Mouse (Mus musculus): ENCODE measurements around the gene Plxdc1.

Plxdc1 gene

DNA sequence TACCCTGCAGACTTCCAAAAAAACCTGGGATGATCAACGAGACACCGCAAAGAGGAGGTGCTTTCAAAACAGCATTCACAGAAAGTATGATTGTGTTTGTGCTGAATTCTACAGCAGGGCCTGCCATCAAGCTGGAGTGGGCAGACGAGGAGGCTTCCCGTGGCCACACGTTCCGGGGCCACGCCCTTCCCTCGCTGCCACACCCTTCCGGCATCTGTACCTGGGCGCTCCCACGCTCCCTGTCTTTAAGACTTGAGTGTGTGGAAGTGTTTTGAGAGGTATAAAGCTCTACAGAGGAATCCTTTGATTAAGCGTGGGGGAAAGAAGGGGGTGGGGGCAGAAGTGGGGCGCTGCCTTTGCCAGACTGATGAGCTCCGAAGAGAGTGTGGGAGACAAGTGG lies 73.1 kb downstream of the Plxdc1 start:
- no peak for DNase-seq

DNA sequence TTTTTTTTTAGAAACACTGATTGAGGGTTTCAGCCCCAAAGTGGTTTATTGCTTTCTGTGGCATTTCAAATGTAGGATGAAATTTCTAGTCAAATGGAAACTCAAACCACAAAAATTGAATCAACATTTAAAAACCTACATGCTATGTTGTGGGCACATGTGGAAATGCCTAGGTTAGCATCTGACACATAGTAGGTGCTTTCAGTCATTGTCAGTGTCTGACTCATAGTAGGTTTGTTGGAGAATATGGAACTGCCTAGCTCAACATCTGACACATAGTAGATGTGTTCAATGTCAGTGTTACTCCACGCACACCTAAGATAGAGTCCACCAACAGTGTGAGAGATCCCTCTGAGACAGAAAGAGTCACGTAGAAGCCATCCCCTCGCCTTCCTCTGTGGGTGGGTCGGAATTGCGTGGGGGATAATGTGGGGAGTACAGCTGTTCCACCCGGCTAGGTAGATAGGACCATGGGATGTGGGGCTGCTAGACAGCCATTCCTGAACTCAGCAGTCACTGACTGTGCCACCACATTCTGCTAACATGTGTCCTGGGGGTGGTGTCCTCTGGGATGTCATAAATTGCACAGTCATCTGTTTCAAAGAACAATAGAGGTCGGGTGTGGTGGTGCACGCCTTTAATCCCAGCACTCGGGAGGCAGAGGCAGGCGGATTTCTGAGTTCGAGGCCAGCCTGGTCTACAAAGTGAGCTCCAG lies 77.5 kb downstream of the Plxdc1 start:
- DNase-seq, result no peak

DNA sequence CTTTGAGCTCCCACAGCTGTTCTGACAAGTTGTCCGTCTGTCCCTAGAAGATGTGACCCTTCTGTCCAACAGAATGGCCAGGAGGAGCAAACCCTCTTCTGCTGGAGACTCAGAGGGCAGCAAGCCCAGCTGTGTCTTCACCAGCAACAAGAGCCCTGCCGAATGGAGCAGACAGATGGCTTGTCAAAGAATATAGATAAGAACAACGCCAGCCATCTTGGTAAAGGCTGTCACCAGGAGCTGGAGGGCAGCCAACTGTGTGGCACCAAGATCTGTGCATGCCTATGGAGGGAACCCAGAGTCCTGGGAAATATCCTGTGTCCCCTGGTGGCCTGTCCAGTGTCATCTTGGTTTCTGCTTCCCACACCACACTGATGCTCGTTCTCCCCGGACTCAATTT lies 78.3 kb downstream of the Plxdc1 start:
- no peak for DNase-seq

DNA sequence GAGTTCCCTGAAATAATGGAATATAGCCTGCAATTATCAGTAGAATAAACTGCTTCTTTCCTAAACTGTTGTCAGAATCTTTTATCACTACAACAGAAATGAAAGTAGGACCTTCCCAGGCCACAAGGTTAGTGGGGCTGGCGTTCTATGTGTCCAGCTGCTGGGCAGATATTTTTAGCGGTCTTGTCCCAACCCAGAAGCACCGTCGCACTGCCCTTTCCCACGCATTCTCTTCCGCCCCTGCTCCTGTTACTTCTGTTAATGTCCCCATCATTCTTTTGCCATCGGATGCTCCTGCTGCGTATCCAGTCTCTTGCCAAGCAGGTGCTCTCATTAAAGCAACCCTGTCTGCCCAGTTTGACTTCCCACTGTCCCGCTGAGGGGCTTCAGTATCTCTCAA lies 79.3 kb downstream of the Plxdc1 start:
- no peak for DNase-seq

DNA sequence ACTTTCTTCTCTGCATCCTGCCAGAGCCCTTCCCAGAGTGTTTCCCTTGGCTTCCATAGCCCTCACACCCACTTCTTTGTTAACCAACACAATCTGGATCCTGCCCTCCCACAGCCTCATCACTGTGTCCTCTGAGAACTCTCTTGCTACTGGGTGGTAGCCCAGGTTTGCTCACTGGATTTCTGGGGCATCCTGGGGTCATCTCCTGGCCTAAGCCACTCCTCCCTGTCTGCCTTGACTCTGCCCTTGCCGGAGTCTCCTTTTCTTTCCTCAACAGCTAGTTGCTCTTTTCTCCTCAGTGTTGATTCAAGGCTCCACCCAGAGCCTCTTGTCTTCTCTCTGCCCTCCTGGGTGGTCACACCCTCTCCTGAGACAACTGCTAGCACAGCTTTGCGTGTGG lies 80.3 kb downstream of the Plxdc1 start:
- no peak for DNase-seq

DNA sequence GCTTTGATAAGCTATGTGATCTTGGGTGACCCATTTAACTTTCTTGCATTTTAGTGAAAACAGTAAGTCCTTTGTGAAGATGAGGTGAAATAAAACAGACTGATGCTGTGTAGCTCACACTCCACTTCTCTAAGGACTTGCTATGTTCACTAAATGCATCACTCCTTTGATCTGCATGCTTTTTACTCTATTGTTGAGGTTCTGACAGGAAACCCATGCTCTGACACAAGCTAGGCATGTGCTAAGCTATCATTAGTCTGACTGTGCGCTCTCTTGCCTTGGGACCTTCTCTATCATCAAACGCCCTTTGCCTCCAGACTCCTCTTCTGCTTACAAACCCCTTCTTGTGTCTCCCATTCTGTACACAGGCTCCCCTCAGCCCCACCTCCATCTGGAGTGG lies 80.7 kb downstream of the Plxdc1 start:
- DNase-seq, result no peak

DNA sequence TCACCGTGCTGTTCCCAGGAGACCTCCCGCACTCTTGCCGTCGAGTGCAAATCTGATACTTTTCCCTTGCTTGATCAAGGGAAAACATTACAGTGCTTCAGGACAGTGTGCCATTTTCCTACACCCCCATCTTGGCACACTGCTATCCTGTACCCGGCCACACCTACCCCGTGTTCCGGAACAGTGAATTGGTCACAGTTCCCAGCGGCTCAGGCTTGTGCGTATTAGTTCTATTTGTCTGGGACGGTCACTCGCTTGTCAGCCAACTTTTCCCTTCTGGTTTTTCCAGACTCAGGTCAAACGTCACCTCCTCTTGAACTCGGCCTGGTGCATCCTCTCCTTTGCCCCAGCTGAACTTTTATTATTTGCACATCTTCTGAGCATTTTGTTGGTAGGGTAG lies 81.4 kb downstream of the Plxdc1 start:
- DNase-seq, result no peak

DNA sequence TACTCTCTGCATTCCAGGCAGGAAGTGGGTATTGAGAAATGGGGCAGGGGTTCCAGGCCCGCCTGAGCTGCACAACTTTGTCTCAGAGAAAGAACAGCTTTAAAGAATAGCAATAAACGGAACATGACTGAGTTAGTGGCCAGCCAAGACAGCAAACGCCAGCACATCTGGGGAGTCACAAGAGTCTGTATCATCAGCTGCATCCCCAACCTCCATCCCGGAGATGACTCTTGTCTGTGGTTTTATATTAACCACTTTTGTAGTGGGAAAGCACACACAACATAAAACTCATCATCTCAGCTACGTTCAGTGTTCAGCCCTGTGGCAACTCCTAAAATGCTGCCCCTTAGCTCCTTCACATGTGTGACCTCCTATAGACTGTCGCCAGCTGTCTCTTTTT lies 84.4 kb downstream of the Plxdc1 start:
- DNase-seq, result no peak

DNA sequence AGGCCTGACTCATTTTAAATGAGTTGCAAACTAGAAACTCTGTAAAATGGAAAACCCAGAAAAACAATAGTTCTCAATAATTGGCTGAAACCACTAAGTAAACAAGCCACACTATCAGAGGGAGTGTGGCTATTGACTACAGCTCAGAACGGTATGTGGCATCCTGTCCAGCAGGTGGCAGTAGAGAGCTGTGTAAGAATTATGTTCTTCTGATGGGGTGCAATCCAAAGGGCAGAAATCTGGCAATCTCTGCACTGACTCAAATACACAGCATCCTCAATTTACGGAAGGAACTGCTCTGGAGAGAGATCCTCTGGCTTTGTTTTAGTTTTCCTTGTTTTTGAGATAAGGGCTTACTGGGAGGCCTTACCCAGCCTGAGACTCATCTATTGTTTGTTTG lies 86.4 kb downstream of the Plxdc1 start:
- DNase-seq, result peak; percentile 93

DNA sequence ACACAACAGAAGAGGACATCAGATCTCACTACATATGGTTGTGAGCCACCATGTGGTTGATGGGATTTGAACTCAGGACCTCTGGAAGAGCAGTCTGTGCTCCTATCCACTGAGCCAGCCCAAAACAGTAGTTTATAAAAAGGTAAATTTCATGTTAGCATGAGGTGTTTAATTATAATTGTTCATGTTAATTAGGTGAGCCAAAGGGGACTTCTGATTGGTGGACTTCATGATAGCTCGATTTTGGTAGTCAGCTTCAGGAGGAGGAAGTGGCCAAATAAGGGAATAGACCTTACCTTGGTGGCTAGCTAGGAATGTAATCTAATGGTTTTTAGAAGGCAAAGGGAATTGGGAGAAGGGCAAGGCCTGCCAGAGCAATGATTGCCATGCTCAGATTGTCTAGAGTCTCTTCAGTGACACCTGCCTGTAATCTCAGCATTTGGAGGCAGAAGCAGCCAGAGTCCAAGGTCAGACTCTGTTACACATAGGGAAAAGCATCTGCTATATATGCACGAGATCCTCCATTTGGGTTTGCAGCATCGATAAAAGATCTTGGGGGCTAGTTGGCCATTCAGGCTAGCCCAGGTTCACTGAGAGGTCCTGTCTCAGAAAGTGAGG lies 88.6 kb downstream of the Plxdc1 start:
- no peak for DNase-seq

DNA sequence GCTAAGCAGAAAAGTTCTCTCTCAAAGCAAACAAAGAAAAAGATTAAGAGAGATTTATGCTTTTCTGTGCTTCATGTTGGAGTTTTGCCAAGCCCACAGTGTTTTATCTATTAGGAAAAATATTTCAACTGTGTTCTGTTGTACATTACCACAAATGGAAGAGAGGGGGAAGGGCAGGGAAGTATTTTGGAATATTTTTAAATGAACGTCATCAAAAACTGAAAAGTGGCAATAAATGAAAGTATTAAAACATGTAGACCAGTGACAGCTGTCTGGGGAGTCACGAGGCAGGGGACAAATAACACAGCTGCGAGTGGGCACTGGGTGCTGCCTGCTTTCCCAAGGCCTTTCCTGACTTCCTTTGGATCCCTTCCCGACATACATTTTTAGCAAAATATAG lies 89.6 kb downstream of the Plxdc1 start:
- DNase-seq, result no peak

DNA sequence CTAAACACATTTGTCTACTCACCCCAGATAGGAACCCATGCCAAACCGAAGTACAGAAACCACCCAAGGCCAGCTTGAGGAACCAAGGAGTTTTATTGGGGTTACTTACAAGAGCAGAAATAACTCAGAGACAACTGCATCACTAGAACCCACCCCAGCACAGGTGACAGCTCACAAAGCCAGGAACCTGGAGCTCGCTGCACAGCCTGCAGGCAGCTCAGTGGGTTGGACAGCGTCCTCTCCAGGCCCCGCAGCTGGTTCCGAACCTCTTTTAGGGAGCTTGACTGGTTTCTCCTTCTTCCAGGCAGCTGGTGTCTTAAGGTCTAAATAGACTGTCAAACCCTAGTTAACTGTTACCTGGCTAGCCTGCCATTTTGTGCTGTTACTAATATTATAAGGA lies 94.4 kb downstream of the Plxdc1 start:
- no peak for DNase-seq

DNA sequence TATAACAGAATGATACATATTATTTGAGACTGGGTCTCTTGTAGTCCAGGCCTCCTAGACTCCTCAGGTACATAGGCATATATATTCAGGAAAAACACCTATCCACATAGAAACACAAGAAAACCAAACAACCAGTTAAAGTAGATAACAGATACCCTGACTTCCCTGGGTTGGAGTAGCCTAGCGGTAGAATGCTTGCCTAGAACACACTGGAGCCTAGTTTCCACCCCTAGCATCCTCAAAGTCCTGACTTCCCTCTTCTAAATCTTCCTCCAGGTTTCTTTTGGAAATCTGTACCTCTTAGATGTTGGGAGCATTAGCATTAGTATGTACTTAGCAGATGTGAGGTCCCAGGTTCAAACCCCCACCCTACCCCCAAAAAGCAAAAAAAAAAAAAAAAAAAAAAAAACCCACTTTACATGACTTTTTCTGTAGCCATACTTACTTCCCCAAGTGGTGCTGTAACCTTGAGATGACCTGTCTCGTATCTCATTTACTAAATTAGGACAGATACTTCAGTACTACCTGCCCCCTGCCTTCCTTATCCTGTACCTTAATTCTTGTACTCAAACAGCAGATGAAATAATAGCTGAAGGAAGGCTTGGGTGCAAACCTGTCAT lies 100.8 kb downstream of the Plxdc1 start:
- no peak for DNase-seq

DNA sequence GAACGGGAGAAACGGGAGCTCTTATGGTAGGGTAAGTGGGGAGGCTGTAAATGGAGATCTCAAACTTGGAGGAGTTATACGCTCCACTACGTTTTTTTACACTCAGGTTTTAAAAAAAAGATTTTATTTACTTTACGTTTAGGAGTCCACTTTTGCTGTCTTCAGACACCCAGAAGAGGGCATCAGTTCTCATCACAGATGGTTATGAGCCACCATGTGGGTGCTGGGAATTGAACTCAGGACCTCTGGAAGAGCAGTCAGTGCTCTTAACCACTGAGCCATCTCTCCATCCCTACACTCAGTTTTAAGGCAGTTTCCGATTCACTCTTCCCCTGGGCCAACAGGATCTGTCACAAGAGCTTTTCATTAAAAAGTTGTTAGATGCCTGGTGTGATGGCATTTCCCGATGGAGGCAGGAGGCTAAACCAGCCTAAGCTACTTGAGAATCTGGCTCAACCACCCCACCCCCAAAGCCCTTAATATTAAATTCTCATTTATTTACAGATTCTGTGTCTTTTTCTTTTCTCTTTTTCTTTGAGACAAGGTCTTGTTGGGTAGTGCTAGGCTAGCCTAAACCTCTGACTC lies 101.6 kb downstream of the Plxdc1 start:
- DNase-seq, result no peak

DNA sequence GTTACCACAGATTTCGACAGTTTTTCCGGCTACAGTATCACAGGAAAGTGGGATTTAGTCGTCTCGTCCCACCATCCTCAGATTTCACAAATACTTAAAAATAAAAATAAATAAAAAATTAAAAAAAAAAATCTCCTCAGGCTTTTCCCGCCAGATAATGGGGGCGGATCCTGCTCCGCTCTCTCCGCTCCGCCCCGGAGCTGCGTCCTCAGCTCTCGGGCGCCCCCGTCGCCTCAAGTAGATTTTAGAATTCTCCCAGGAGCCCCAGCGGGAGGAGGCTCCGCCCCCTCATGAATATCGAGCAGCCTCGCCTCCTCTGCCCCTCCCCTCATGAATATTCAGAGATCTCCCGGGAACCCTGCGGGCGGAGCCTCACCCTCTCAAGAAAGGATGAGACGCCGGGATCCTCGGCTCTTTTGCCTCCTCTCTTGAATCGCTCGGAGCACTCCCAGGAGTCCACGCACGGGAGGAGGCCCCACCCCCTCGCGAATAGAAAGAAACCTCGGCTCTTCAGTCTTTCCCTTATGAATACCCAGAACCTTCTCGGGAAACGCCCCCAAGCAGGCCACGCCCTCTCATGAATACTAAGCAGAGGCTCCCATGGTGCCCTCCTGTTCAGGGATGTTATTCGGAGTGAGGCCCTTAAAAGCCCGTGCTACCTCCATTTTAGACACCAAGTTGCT lies 102.2 kb downstream of the Plxdc1 start, which contains the start of gene Fbxo47:
TSS of gene Fbxo47 (minus strand) at position 237 of the 683 bp plus-strand sequence.
- DNase-seq, result peak; percentile 98

DNA sequence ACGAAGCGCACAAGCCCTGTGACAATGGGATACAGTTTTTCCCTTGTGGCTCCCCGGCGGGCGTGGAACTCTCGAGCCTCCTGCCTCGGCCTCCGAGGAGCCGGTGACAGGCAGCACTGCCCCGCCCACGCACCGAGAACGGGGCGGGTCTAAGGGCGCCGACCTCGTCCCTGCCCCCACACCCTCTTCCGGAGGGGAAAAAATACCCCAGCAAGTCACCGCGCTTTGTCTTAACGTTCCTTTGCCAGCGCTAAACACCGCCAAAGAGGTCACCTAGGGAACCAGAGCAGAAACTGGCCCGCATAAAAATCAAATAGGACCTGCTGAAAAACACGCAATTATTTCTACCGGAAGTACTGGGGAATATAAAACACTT lies 102.7 kb downstream of the Plxdc1 start:
- peak; percentile 78 for DNase-seq

DNA sequence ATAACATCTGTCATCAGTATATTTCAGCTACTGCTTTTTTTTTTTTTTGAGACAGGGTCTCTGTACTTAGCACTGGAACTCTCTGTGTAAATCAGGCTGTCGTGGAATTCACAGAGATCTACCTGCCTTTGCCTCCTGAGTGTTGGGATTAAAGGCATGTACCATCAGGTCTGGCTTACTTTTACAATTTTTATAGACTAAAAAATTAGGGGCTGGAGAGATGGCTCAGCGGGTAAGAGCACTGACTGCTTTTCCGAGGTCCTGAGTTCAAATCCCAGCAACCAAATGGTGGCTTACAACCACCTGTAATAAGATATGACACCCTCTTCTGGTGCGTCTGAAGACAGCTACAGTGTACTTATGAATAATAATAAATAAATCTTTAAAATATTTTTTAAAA lies 105.9 kb downstream of the Plxdc1 start:
- DNase-seq, result no peak

DNA sequence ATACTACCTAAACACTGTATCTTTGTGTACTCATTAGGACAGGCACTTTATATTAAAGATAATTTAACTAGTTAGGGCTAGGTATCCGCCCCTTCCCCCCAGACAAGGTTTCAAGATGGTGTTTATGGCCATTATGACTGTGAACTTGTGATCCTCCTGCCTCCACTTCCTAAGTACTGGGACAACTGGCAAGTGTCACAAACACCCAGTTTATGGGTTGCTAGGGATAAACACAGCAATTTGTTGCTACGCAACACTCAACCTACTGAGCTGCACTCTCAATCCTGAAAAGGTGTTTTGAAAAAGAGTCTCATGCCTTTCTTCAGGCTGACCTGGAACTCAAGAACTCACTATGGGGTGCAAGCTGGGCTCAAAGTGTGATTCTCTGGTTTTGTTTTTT lies 108.9 kb downstream of the Plxdc1 start:
- no peak for DNase-seq

DNA sequence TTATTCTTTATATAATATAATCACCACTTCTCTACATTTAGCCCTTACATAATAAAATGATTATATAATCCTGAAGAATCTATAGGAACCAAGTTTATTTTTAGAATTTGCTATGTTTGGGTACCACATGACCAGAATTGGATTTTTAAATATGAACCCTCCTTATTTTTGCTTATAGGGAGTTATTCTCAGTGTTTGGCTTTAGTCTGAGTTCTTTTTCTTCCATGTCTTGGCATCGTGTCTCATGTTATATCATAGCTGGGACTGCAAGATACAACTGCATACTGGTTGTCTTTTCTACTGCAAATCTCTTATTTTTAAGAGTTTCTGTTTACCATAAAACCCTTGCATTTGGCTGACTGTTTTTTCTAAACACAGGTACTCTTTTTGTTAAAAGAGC lies 111.8 kb downstream of the Plxdc1 start:
- no peak for DNase-seq
